Mouse (Mus musculus): ENCODE data around the gene Pfkp.

Gene Pfkp

DNA sequence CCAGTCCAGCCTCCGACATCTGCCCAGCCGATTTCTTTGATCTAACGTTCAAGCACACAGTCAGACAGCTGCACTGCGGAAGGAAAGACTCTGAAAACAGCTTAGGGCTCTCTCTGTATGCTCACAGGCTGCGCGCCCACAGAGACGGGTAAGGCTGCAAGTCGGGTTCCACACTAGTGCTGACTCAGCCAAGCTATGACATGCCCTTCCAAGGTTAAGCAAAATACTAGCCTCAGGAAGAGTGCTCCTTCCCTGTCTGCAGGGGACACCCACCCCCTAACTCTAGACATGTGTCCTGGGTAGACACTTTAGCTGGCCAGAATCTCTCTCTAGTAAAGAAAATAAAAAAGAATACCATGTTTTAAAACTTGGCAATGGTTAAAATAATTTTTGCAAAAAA lies 48.0 kb downstream of the Pfkp start:
- no peak for DNase-seq

GRCm38 (mm10) chr13:6597801-6598200 lies 50.8 kb downstream of the Pfkp start:
- no peak for DNase-seq

GRCm38 (mm10) chr13:6595403-6595802 lies 53.2 kb downstream of the Pfkp start:
- no peak for DNase-seq

GRCm38 (mm10) chr13:6590846-6591245 lies 57.7 kb downstream of the Pfkp start:
- DNase-seq: no peak

DNA sequence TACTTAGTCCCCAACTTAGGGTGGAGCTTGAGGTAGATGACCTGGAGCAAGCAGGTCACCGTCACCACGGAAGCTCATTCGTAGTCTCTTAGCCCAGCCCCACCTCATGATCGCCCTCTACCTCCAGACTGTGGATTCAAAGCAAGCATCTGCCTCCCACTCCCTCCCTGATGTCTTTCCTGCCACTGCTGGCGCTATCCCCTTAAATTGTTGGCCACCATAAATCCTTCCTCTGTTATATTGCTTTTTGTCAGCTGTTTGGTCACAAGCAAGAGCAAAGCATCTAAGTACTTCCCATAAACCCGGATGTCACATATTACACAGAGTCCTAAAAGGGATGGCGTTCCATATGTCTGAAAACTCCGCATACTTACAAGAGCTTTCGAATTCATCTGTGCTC lies 62.6 kb downstream of the Pfkp start:
- no peak for DNase-seq

DNA sequence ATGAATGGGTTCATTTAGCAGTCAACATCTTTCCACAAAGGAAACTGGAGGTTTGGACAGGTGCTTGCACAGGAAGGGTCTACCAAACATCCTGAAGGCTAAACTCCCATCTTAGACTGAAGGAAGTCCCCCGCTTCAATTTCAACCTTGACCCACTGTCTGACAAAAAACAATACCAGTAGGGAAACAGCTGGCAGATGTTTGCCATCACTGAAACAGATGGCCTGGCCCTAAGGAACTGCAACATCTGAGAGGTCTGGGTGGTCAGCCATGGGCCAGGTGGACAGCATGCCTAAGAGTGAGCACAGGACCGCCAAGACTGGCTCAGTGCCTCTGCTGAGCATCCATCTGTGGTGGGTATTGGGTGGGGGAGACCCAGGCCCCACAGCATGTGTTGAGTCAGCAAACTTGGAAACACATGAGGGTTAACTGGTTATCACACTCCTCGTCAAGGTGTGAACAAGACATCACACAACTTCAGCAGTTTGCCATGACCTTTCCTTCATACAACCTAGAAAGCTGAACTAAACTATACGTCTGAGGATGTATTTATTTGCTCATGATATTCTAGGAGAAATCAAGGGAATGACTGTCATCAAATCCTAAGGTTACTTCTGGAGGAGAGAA lies 65.0 kb downstream of the Pfkp start:
- DNase-seq: peak; percentile 6

DNA sequence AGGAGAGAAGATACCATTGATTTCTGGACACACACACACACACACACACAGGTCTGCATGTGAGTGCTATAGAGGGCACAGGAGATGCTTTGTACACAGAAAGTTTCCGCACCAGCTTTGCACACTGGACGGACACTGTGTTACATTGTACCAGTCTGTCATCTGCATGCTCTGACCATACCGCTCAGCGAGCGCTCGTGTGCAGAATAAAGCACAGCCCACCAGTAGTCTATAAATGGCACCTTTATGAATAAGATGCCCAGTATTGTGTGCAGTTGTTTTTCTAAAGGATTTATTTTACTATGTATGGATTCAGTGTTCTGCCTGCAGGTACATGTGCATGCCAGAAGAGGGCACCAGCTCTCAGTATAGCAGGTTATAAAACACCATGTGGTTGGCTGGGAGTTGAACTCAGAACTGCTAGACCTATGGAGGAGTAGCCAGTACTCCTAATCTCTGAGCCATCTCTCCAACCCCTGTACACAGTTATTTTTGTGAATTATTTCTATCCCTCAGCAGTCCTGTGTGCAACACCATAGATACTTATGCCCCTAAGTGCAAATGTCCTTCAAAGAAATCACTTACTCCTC lies 72.6 kb downstream of the Pfkp start:
- peak; percentile 25 for DNase-seq

- DNase-seq: no peak
Observed at GRCm38 (mm10) chr13:6565571-6565970, 83.0 kb downstream of the Pfkp start.

DNA sequence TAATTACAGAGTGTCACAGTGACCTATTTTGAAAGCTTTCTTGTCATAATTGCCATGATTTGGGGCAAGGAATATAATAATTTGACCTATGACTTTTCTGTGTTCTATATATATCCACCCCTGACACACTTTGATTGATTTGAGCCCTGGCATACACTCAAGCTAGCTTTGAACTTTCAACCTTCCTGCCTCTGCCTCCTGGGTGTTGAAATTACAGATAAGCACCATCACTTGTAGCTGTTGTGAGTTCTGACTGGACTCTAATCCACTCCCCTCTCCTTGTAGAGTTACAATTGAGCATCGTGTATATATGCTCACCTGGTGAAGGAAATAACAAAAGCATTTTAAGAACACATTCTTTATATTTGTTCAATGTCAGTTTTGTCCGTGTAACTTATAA lies 86.2 kb downstream of the Pfkp start:
- DNase-seq: no peak

GRCm38 (mm10) chr13:6557771-6558170 lies 90.8 kb downstream of the Pfkp start:
- no peak for DNase-seq

GRCm38 (mm10) chr13:6555656-6556055 lies 92.9 kb downstream of the Pfkp start:
- DNase-seq: no peak

DNA sequence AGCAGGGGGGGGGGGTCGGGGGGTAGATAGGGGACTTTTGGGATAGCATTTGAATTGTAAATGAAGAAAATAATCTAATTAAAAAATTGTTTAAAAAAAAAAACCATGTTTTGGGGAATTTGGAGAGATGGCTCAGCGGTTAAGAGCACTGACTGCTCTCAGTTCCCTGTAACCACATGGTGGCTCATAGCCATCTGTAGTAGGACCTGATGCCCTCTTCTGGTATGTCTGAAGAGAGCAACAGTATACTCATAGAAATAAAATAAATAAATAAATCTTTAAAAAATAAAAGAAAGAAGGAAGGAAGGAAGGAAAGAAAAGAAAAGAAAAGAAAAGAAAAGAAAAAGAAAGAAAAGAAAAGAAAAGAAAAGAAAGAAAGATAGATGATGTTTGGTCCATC lies 94.9 kb downstream of the Pfkp start:
- no peak for DNase-seq

DNA sequence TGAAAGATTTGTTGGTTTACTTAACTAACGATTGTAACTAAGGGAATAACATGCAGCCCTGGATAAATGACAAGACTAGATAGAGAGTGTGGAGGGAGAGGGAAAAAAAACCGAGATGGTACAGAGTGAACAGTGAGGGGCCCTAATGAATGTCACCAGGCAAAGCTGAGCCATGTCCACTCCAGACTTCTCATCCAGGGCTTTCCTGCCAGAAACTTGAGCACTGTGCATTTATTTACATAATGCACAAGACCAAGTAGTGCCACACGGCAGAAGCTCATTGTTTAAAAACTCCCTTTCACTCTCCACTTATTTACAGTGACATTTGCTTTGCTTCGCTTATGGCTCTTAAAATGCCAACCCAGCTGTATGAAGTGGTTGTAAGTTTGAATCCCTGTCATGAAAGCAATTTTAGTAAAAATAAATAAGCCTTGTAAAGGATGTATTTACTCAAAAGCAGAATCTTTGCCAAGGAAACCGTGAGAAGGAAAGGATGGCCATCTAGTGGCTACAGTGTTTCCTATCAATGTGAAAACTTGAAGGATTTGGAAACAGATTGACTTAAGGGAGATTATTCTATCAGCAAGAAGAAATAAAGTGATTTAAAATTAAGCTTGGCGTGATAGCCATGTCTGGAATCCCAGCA lies 113.2 kb downstream of the Pfkp start:
- no peak for DNase-seq

- DNase-seq: no peak
Observed at GRCm38 (mm10) chr13:6532683-6533082, 115.9 kb downstream of the Pfkp start.
